10 mouse cellular contexts compared by ENCODE assay signal in the genomic region with DNA sequence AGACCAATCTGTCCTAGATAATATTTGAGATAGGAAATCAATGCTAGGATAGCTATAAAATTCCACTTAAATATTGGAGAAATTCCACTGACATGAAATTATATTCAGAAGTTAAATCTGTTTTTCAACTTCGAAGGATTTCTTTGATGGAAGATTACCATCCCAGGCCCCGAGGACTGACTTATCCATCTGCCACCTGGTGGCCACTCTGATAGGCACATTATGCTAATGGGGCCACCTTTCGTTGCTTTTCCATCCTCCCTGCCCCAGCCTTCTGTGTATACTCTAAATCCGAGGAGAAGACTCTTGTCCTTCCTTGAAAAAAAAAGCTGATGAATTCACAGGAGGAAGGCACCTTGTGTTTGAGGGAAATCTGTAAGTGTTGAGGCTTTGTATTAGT. TPM values are rescaled to one million over a fixed set of nuclear protein-coding genes. Genes with fewer than 3 reads are reported as not detected.
DNase-seq lines count a peak whose midpoint lies in the region; TF ChIP-seq lines count a peak whose summit lies in the region.
"Had no signal": no experiment of that assay in that cellular context is flagged by ENCODE, and none has a peak within 500 bp of the region (broad histone marks: within the 10 kb centered on the region; RNA-seq: fewer than 3 reads in every experiment).

No protein-coding gene starts in this region.

- H3K36me3 ChIP-seq in CH12.LX (replicated peaks in 1 of 2; ENCODE audit: control insufficient read depth in 1 of 2, insufficient read depth in 1 of 2, low read length in 1 of 2): no peaks in the 10 kb centered on the region
- H3K36me3 ChIP-seq: limb, embryonic 12.5 days had no signal

- H3K79me2 ChIP-seq in CH12.LX (replicated peaks; ENCODE audit: control insufficient read depth, extremely low read depth, insufficient read depth, poor library complexity, severe bottlenecking): no peaks in the 10 kb centered on the region

- H3K4me1 ChIP-seq in CH12.LX (ENCODE audit: control insufficient read depth in 1 of 2, insufficient read depth in 2 of 2): peaks cover 2 to 17% of the 10 kb centered on the region in 2 experiments
- H3K4me1 ChIP-seq: limb, embryonic 12.5 days had no signal

- H3K4me3 ChIP-seq in layer of hippocampus, adult 2 months: no peak overlapping the region
- no peak overlapping the region for H3K4me3 ChIP-seq in CH12.LX (replicated peaks in 1 of 3; ENCODE audit: low read depth in 2 of 3, low read length in 2 of 3, poor library complexity in 1 of 3)
- H3K4me3 ChIP-seq: erythroblast, embryonic 14.5 days; limb, embryonic 12.5 days had no signal

- DNase-seq in adrenal gland, postnatal 14 days: peak; percentile 49
- DNase-seq in adrenal gland, adult 18-20 months (ENCODE audit: low spot score in 2 of 2): no peak
- DNase-seq in layer of hippocampus, adult 2 months (ENCODE audit: low spot score in 2 of 2): no peak
- no peak for DNase-seq in layer of hippocampus, adult 9-11 months
- DNase-seq in CH12.LX (ENCODE audit: extremely low read depth): peak; percentile 53
- peak; percentile 43 for DNase-seq in induced T-regulatory cell, adult 2 months (ENCODE audit: low read depth)
- no peak for DNase-seq in ovary, adult 18-20 months (ENCODE audit: low spot score)
- no peak for DNase-seq in adipocyte (ENCODE audit: low spot score)

- in situ Hi-C loops in CH12.LX (cut with MboI; ENCODE audit: low pct_ligation_motif_present, low pct_unique_long_range_greater_than_20kb, low sequenced_read_pairs): loop anchor here (25.0 kb wide), 1 partner anchor 832 kb away; no protein-coding TSS in a partner anchor

- H3K27ac ChIP-seq in layer of hippocampus, adult 2 months: no peak overlapping the region
- no peak overlapping the region for H3K27ac ChIP-seq in CH12.LX (ENCODE audit: insufficient read depth, low read depth)
- H3K27ac ChIP-seq: limb, embryonic 12.5 days had no signal

- no peaks in the 10 kb centered on the region for H3K9me3 ChIP-seq in CH12.LX (replicated peaks; ENCODE audit: low read length)
- H3K9me3 ChIP-seq: limb, embryonic 12.5 days had no signal

- TF ChIP-seq EP300 in CH12.LX (IDR thresholded peaks at IDR 0.05; ENCODE audit: low read length): no peak

- no peak for TF ChIP-seq POLR2A in CH12.LX (IDR thresholded peaks at IDR 0.05; ENCODE audit: low read depth, low read length)

- dilution Hi-C loops in CH12.LX (cut with MboI; ENCODE audit: extremely low pct_ligation_motif_present, extremely low pct_unique_long_range_greater_than_20kb, low sequenced_read_pairs): no loop called here

- peak overlapping the region; percentile 64; the same call in 1 of the 2 replicates for H3K4me2 ChIP-seq in CH12.LX (ENCODE audit: insufficient read depth, low read depth, poor library complexity, severe bottlenecking)
- H3K4me2 ChIP-seq: limb, embryonic 12.5 days had no signal

- H3K9ac ChIP-seq in CH12.LX (ENCODE audit: insufficient read depth, low read depth): no peak overlapping the region; the same call in 1 of the 2 replicates
- H3K9ac ChIP-seq: limb, embryonic 12.5 days had no signal

- peak; percentile 81 for TF ChIP-seq CTCF in layer of hippocampus, adult 2 months (conservative IDR thresholded peaks at IDR 0.05)
- TF ChIP-seq CTCF in CH12.LX (conservative IDR thresholded peaks at IDR 0.05 in 1 of 2, IDR thresholded peaks at IDR 0.05 in 1 of 2; ENCODE audit: low read depth in 2 of 2, low read length in 2 of 2): peak; percentile 25 to 75; a peak in 2 of 4 replicates

- no peaks in the 10 kb centered on the region for H3K27me3 ChIP-seq in CH12.LX (replicated peaks)
- H3K27me3 ChIP-seq: limb, embryonic 12.5 days had no signal

- peak; percentile 29 for TF ChIP-seq RAD21 in CH12.LX (IDR thresholded peaks at IDR 0.05; ENCODE audit: low read depth, low read length)

TF ChIP-seq in CH12.LX, 34 proteins besides CTCF, POLR2A, EP300 and RAD21:
- TF ChIP-seq SMC3 (IDR thresholded peaks at IDR 0.05; ENCODE audit: low read depth, low read length): peak; percentile 61
- TF ChIP-seq JUND (conservative IDR thresholded peaks at IDR 0.05; ENCODE audit: low read depth, low read length): no peak
TF ChIP-seq in CH12.LX: peak in this region for 1.

RNA-seq across cellular contexts. Expression of a gene that starts 11.8 kb away (rescaled TPM):
- 21.5 and 24.6 TPM in 2 replicates for total RNA-seq in adrenal gland, postnatal 14 days (2021)
- 10 to 100 TPM; 22.9 to 23.5 TPM for total RNA-seq in adrenal gland, adult 18-20 months (2021)
- 10 to 100 TPM; 30.1 to 32.4 TPM for total RNA-seq in layer of hippocampus, adult 2 months (2021)
- 21.0 and 21.2 TPM in 2 replicates for total RNA-seq in CH12.LX (2012; rRNA removed)
- total RNA-seq in CH12.LX (2014; rRNA removed): 23.7 and 25.0 TPM in 2 replicates
- 34.0 and 37.2 TPM in 2 replicates for polyA plus RNA-seq in CH12.LX (2012; ENCODE audit: insufficient read length, low read depth)

Comparison
In these comparisons a context has a peak if more than half of its experiments do, and no peak if none do; other contexts are left out.
1. DNase-seq: peak in adrenal gland, postnatal 14 days (single experiment), CH12.LX (single experiment) and induced T-regulatory cell, adult 2 months (single experiment); none in adrenal gland, adult 18-20 months (0 of 2), layer of hippocampus, adult 2 months (0 of 2), layer of hippocampus, adult 9-11 months (single experiment), ovary, adult 18-20 months (single experiment) and adipocyte (single experiment).